Mouse (Mus musculus) forebrain, postnatal 0 days (tissue): ENCODE measurements at regions not wholly inside any gene's neighbourhood (a gene's known extent, or its start where the extent isn't known, plus 50 kb on each side); places are given as distances from the start of the nearest gene placed in this dataset.
A peak's percentile ranks its signal among the peaks of the same experiment; 100 is the strongest.
"Not testable (repeated sequence)": the region's sequence is repeated elsewhere in the genome, so short reads cannot be mapped to it uniquely, and the experiment has no call there.

Experiments
- ATAC-seq: fragments of 200-750 bp; cut with Nextera tagmentation; 2 replicates; pipeline ENCODE4 v1.8.0; 2017; ENCODE audit warnings: mild to moderate bottlenecking, moderate library complexity
- DNase-seq: peaks from one replicate; pipeline ENCODE4 v3.0.0-alpha.2; 2015
- H3K27ac ChIP-seq: fragments of 300-500 bp; sonication (generic); 2 replicates; pipeline ENCODE4 v1.5.1; 2014; ENCODE audit warnings: low read depth, mild to moderate bottlenecking, antibody characterized with exemption, low read length, moderate library complexity, mixed read lengths
- H3K27me3 ChIP-seq: fragments of 300-500 bp; sonication (generic); 2 replicates; pipeline ENCODE4 v1.6.1; 2014; ENCODE audit warnings: mild to moderate bottlenecking, low read length, mixed read lengths; ENCODE audit not compliant: insufficient read depth
- H3K36me3 ChIP-seq: fragments of 300-500 bp; sonication (generic); 2 replicates; pipeline ENCODE4 v1.6.1; 2014; ENCODE audit warnings: mild to moderate bottlenecking, moderate library complexity; ENCODE audit not compliant: insufficient read depth
- H3K4me1 ChIP-seq: fragments of 300-500 bp; sonication (generic); 2 replicates; pipeline ENCODE4 v1.6.1; 2014; ENCODE audit warnings: antibody characterized with exemption; ENCODE audit not compliant: insufficient read depth
- H3K4me2 ChIP-seq: fragments of 300-500 bp; sonication (generic); 2 replicates; pipeline ENCODE4 v1.6.1; 2014; ENCODE audit warnings: low read depth, mild to moderate bottlenecking, moderate library complexity
- H3K4me3 ChIP-seq: fragments of 300-500 bp; sonication (generic); 2 replicates; pipeline ENCODE4 v1.5.1; 2014; ENCODE audit warnings: low read depth, low read length, mixed read lengths
- H3K9ac ChIP-seq: fragments of 300-500 bp; sonication (generic); 2 replicates; pipeline ENCODE4 v1.6.1; 2014; ENCODE audit warnings: mild to moderate bottlenecking
- H3K9me3 ChIP-seq: fragments of 300-500 bp; sonication (generic); 2 replicates; pipeline ENCODE4 v1.6.1; 2016; ENCODE audit warnings: low read length
- CTCF ChIP-seq: sonication (generic); IDR thresholded peaks from 2 replicates; pipeline ENCODE4 v1.5.1; 2016; ENCODE audit warnings: antibody characterized with exemption, control low read depth, low read depth
- WGBS: fragments of 180-500 bp; shearing (Covaris S2); extraction: QIAGEN DNeasy Blood & Tissue Kit; methylation state at CpG from one replicate; pipeline ENCODE4 v1.1.7; 2014; 5-methylcytosine and 5-hydroxymethylcytosine counted together

- H3K27me3 ChIP-seq: no peaks in the 10 kb centered on the region
- H3K4me2 ChIP-seq: no peak overlapping the region
- no peak overlapping the region for H3K9ac ChIP-seq
- DNase-seq (no peak), ATAC-seq (no peak)
- WGBS: 87% methylated on average over 4 of the region's 4 CpGs
- no peak overlapping the region for H3K4me3 ChIP-seq
- no peak for TF ChIP-seq CTCF
- no peak overlapping the region for H3K27ac ChIP-seq
- no peaks in the 10 kb centered on the region for H3K9me3 ChIP-seq
- no peaks in the 10 kb centered on the region for H3K4me1 ChIP-seq
- H3K36me3 ChIP-seq: no peaks in the 10 kb centered on the region
Measured at GRCm38 (mm10) chr15:60301939-60302338, 285.5 kb upstream of the 4933412E24Rik start.

GRCm38 (mm10) chr15:60285321-60285720, 268.9 kb upstream of the 4933412E24Rik start:
- H3K9ac ChIP-seq: no peak overlapping the region
- no peaks in the 10 kb centered on the region for H3K9me3 ChIP-seq
- no peaks in the 10 kb centered on the region for H3K4me1 ChIP-seq
- WGBS: 45% methylated on average over 4 of the region's 4 CpGs
- DNase-seq (no peak), ATAC-seq (no peak)
- H3K4me3 ChIP-seq: no peak overlapping the region
- no peaks in the 10 kb centered on the region for H3K36me3 ChIP-seq
- H3K27ac ChIP-seq: no peak overlapping the region
- H3K27me3 ChIP-seq: no peaks in the 10 kb centered on the region
- TF ChIP-seq CTCF: no peak
- no peak overlapping the region for H3K4me2 ChIP-seq

- H3K27me3 ChIP-seq: no peaks in the 10 kb centered on the region
- no peak overlapping the region for H3K4me3 ChIP-seq
- H3K36me3 ChIP-seq: no peaks in the 10 kb centered on the region
- H3K9ac ChIP-seq: no peak overlapping the region
- no peak overlapping the region for H3K27ac ChIP-seq
- 24% methylated on average over 2 of the region's 2 CpGs for WGBS
- H3K9me3 ChIP-seq: no peaks in the 10 kb centered on the region
- TF ChIP-seq CTCF: no peak
- no peak for DNase-seq
- no peak overlapping the region for H3K4me2 ChIP-seq
- no peaks in the 10 kb centered on the region for H3K4me1 ChIP-seq
- ATAC-seq: no peak
Measured at GRCm38 (mm10) chr15:60280378-60280777, 264.0 kb upstream of the 4933412E24Rik start.

- not testable (repeated sequence) for H3K4me3 ChIP-seq, H3K4me2 ChIP-seq, ATAC-seq, H3K27ac ChIP-seq, H3K36me3 ChIP-seq, H3K9me3 ChIP-seq, H3K9ac ChIP-seq, H3K4me1 ChIP-seq, DNase-seq, H3K27me3 ChIP-seq
Measured at GRCm38 (mm10) chr15:60253661-60254060, 237.2 kb upstream of the 4933412E24Rik start.

- WGBS: 69% methylated on average over 4 of the region's 4 CpGs
- Histone ChIP-seq H3K9me3 (no peaks in the 10 kb centered on the region), H3K4me3 (no peak overlapping the region), H3K27ac (no peak overlapping the region), H3K27me3 (no peaks in the 10 kb centered on the region), H3K9ac (no peak overlapping the region), H3K4me2 (no peak overlapping the region), H3K36me3 (no peaks in the 10 kb centered on the region), H3K4me1 (no peaks in the 10 kb centered on the region)
- DNase-seq: no peak
- no peak for ATAC-seq
- no peak for TF ChIP-seq CTCF
Measured at GRCm38 (mm10) chr15:60226335-60226938, 210.0 kb upstream of the 4933412E24Rik start.

- no peak for TF ChIP-seq CTCF
- no peak for ATAC-seq
- Histone ChIP-seq H3K4me1 (no peaks in the 10 kb centered on the region), H3K27ac (no peak overlapping the region), H3K4me2 (no peak overlapping the region), H3K36me3 (no peaks in the 10 kb centered on the region), H3K27me3 (no peaks in the 10 kb centered on the region), H3K9ac (no peak overlapping the region), H3K4me3 (no peak overlapping the region), H3K9me3 (no peaks in the 10 kb centered on the region)
- DNase-seq: no peak
Measured at GRCm38 (mm10) chr15:60195070-60195469, 178.7 kb upstream of the 4933412E24Rik start.

GRCm38 (mm10) chr15:60193157-60193556, 176.7 kb upstream of the 4933412E24Rik start:
- no peaks in the 10 kb centered on the region for H3K9me3 ChIP-seq
- no peak overlapping the region for H3K27ac ChIP-seq
- DNase-seq (peak; percentile 37), ATAC-seq (0 out of 2 replicates have a peak, but pooled peaks have one; percentile 29)
- H3K9ac ChIP-seq: no peak overlapping the region
- WGBS: 75% methylated on average over 3 of the region's 3 CpGs
- H3K4me2 ChIP-seq: no peak overlapping the region
- H3K4me3 ChIP-seq: no peak overlapping the region
- H3K27me3 ChIP-seq: no peaks in the 10 kb centered on the region
- no peaks in the 10 kb centered on the region for H3K36me3 ChIP-seq
- no peaks in the 10 kb centered on the region for H3K4me1 ChIP-seq
- TF ChIP-seq CTCF: no peak
